Mouse (Mus musculus) central nervous system, embryonic 14 days (tissue): Measurements from ENCODE around the gene Primpol. TPM values are rescaled to one million over a fixed set of nuclear protein-coding genes. Genes with fewer than 3 reads are reported as not detected.

Experiments used
- polyA plus RNA-seq: library from polyadenylated mRNA; depleted of rRNA; stranded (reverse); fragments of >200 nt; gene quantifications from 2 replicates; pipeline ENCODE4 v1.2.3, GENCODE M21; 2012; rRNA removed

Gene Primpol
- 4.1 and 5.5 TPM in 2 replicates for polyA plus RNA-seq

DNA sequence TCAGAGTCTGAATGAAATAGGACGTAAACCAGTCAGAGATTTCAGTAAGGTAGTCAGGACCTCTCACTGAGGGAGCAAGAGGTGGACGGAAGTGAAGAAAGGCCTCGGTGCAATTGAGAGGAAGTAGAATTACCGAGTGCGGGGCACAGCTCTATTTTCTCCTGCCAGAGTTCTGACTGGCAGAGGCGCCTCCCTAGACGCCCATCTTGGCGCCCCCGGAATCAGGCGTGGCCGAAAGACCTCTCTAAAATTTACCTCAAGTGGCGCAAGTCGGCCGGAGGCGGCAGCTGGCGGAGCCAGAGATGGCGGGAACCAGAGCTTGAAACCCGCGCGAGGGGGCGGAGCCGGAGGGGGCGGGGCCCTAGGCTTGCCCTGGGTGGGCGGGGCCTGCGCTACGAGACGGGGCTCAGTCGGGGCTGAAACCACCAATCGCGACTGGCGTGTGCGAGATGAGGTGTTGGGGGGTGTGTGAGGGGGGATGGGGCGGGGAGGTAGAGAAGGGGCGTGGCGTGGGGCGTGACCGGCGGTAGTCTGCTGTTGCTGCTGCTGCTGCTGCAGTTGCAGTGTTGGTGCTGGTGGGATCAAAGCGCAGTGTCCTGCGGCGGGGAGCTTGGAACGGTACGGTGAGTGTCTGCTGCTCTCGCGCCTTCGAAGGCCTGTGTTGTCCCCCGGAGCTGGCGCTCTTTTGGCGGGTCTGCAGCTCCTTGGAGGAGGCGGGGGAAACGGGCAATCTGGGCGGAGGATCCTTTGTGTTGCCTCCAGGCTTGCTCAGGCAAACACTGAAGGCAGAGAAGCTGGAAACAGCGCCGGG lies at the start of gene Primpol, which contains the start of gene Casp3:
Gene Primpol, minus strand, starts transcription at position 334 of the 811 bp plus-strand sequence.
Gene Casp3, plus strand, starts transcription at position 413 of the 811 bp plus-strand sequence.

DNA sequence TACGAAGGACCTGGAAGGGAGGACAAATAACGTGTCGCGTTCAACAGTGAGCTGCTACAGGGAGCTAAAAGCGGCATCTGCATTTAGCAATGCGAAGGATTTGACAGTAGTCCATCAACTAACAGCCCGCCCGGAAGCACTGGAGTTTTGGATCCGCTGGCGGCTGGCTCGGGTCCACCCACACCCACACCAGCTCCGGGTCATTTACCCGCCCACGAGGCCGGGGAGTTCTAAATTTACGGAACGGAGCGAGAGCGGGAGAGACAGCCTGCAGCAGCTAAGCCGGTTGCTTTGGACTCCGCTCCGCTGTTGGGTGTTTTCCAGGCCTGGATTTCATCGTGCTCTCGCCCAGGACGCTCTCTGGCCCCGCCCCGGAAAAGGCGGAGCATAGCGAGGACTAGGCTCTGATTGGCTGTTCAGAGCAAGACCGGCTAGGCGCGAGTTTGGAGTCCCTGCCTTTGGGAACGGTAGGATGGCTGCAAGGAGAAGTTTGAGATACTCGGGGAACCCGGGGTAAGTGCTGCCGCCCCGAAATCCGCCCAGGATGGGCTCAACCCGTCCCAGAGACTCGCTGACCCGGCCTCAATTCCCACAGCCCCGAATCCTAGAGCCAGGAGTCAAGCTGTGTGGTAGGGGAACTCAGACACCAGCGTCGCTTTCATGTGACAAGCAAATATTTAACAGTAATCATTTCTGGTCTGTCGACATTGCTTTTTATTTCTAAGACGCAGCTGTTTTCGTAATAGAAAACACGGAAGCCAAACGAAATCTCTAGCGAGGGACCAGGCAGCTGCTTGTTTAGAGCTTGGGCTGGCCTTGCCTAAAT lies 65.2 kb downstream of the Primpol start, which contains the start of gene Cenpu:
Gene Cenpu, plus strand, starts transcription at position 414 of the 826 bp plus-strand sequence.

Other genes starting within 250 kb of the Primpol start
- gene Acsl1, start 146.2 kb downstream of the Primpol start, polyA plus RNA-seq, result 12.7 and 13.8 TPM in 2 replicates
- gene Cenpu, start 65.2 kb downstream of the Primpol start, polyA plus RNA-seq, result 7.0 and 9.2 TPM in 2 replicates
- gene Casp3, start 79 bp upstream of the Primpol start, polyA plus RNA-seq, result 121 and 147 TPM in 2 replicates
- gene Irf2, start 122.5 kb upstream of the Primpol start, polyA plus RNA-seq, result 8.6 and 9.9 TPM in 2 replicates